Mouse (Mus musculus) embryonic facial prominence, embryonic 14.5 days (tissue): Measurements from ENCODE around the gene Eral1. TPM values are rescaled to one million over a fixed set of nuclear protein-coding genes. Genes with fewer than 3 reads are reported as not detected.

ENCODE experiments used
- ATAC-seq: fragments of 200-750 bp; cut with Nextera tagmentation; 2 replicates; pipeline ENCODE4 v1.8.0; 2017; ENCODE audit warnings: low read depth, moderate number of reproducible peaks, moderate TSS enrichment
- DNase-seq: peaks from one replicate; pipeline ENCODE4 v3.0.0-alpha.2; 2015; ENCODE audit warnings: low spot score
- H3K27ac ChIP-seq: fragments of 300-500 bp; sonication (generic); replicated peaks from 2 replicates; pipeline ENCODE4 v1.5.1; 2014; ENCODE audit warnings: low read depth, mild to moderate bottlenecking, low read length, moderate library complexity
- H3K27me3 ChIP-seq: fragments of 300-500 bp; sonication (generic); replicated peaks from 2 replicates; pipeline ENCODE4 v1.6.1; 2014; ENCODE audit warnings: low read length; ENCODE audit not compliant: control insufficient read depth, insufficient read depth
- H3K36me3 ChIP-seq: fragments of 300-500 bp; sonication (generic); 2 replicates; pipeline ENCODE4 v1.6.1; 2014; ENCODE audit warnings: low read length, mixed read lengths; ENCODE audit not compliant: control insufficient read depth, insufficient read depth
- H3K4me1 ChIP-seq: fragments of 300-500 bp; sonication (generic); 2 replicates; pipeline ENCODE4 v1.6.1; 2014; ENCODE audit warnings: antibody characterized with exemption, low read length; ENCODE audit not compliant: control insufficient read depth, insufficient read depth
- H3K4me2 ChIP-seq: fragments of 300-500 bp; sonication (generic); 2 replicates; pipeline ENCODE4 v1.6.1; 2014; ENCODE audit warnings: low read depth, mild to moderate bottlenecking, low read length, moderate library complexity, mixed read lengths
- H3K4me3 ChIP-seq: fragments of 300-500 bp; sonication (generic); 2 replicates; pipeline ENCODE4 v1.5.1; 2014; ENCODE audit warnings: low read depth, mild to moderate bottlenecking, low read length
- H3K9ac ChIP-seq: fragments of 300-500 bp; sonication (generic); 2 replicates; pipeline ENCODE4 v1.6.1; 2014; ENCODE audit warnings: low read depth, mild to moderate bottlenecking, low read length, moderate library complexity, mixed read lengths
- H3K9me3 ChIP-seq: fragments of 300-500 bp; sonication (generic); 2 replicates; pipeline ENCODE4 v1.6.1; 2016; ENCODE audit warnings: low read length; ENCODE audit not compliant: control insufficient read depth
- WGBS: fragments of 180-500 bp; shearing (Covaris S2); extraction: QIAGEN DNeasy Blood & Tissue Kit; methylation state at CpG from one replicate; pipeline ENCODE4 v1.1.7; 2014; 5-methylcytosine and 5-hydroxymethylcytosine counted together
- polyA plus RNA-seq: library from polyadenylated mRNA; unstranded; fragments of >200 nt; fragmentation: Nextera tagmentation; extraction: Ambion mirVana; gene quantifications from 2 replicates; pipeline ENCODE4 v1.2.1, GENCODE M21; 2014

Gene Eral1
- polyA plus RNA-seq, 1 experiment from 2014 or later, result 30.9 TPM

GRCm38 (mm10) chr11:78097077-78097476, 16.9 kb upstream of the Eral1 start:
- ATAC-seq (no peak), DNase-seq (no peak)
- no peaks in the 10 kb centered on the region for H3K27me3 ChIP-seq
- H3K9me3 ChIP-seq, result no peaks in the 10 kb centered on the region
- H3K4me2 ChIP-seq, result peak overlapping the region; percentile 31
- WGBS, result 38% methylated on average over 3 of the region's 3 CpGs
- no peaks in the 10 kb centered on the region for H3K36me3 ChIP-seq
- H3K4me1 ChIP-seq, result peaks cover 7% of the 10 kb centered on the region; the same call in 1 of the 2 replicates
- peak overlapping the region; percentile 7; the same call in 1 of the 2 replicates for H3K9ac ChIP-seq
- H3K27ac ChIP-seq, result no peak overlapping the region
- no peak overlapping the region for H3K4me3 ChIP-seq

DNA sequence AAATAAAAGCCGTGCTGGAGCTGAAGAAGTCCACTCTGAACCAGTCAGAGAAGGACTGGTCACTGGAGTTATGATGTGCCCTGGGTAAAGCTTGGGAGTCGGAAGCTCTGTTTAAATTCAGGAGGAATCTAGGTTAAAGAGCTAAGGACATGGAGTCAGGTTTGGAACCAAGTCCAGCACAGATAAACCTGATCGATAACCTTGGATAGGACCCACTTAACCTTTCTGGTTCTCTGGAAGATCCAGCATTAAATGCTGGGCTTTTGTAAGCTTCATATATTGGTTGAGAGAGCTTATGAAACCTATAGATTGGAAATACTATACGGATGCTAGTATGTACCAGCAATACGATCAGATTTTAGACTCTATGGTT, 14.9 kb upstream of the Eral1 start:
- no peaks in the 10 kb centered on the region for H3K9me3 ChIP-seq
- H3K4me2 ChIP-seq, result peak overlapping the region; percentile 74
- H3K4me3 ChIP-seq, result peak overlapping the region; percentile 62
- ATAC-seq (no peak), DNase-seq (no peak)
- H3K9ac ChIP-seq, result peak overlapping the region; percentile 81
- H3K4me1 ChIP-seq, result peaks cover 7% of the 10 kb centered on the region; the same call in 1 of the 2 replicates
- no peaks in the 10 kb centered on the region for H3K27me3 ChIP-seq
- no peak overlapping the region for H3K27ac ChIP-seq
- no peaks in the 10 kb centered on the region for H3K36me3 ChIP-seq
- 22% methylated on average over 5 of the region's 5 CpGs for WGBS

DNA sequence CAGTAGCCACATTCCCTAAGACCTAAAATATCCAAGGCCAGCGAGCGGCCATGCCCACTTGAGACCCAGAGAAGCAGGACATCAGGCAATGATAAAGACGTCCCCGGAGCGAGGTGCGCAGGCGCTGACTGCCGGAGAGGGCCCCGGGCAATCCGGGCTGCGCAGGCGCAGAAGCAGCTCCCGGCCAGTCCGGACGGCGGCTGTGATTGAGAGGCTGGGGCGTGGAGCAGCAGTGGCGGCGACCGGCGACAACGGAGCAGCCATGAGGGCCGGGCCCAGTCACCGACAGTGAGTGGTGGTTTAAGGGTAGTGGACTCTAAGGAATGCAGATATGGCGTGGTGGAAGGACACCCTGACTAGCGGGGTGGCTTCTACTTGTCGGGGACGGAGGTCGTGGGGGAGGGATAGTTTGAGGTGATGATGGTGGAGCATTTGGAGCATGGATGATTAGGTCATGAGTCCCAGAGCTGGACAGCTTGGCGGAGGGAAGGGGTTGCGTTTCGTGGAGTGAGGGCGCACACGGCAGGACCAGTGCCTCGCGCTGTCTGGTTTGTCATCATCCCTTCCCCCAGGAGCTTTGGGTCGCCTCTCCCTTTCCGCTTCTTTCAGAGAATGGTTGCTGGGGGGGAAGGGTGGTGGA, 14.4 kb upstream of the Eral1 start, which contains the start of gene Fam222b:
TSS of gene Fam222b (plus strand) at position 157 of the 640 bp plus-strand sequence.
- WGBS, result under 1% methylated on average over 38 of the region's 38 CpGs
- Histone ChIP-seq H3K9me3 (no peaks in the 10 kb centered on the region), H3K4me2 (peak within 1 kb of the TSS; percentile 74), H3K27me3 (no peaks in the 10 kb centered on the region), H3K36me3 (no peaks in the 10 kb centered on the region), H3K27ac (peak within 1 kb of the TSS; percentile 61), H3K4me3 (peak within 1 kb of the TSS; percentile 62), H3K9ac (peak within 1 kb of the TSS; percentile 81), H3K4me1 (peaks cover 7% of the 10 kb centered on the region; the same call in 1 of the 2 replicates)
- peak; percentile 94 for DNase-seq
- peak; percentile 98 for ATAC-seq

DNA sequence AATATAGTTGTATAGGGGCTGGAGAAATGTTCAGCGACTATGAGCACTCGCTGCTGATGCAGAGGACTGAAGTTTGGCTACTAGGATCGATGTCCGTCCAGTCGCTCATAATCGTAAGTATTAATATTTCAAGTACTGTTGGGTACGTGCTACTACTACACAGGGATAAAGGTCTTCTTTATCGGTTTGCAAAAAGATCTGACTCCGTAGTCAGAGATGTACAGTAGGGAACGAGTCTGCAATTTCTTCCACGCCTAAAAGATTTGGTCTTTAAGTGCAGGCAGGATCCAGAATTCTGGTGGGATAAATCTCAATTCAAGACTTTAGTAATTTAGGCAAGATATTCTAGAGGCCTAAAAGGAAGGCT, 13.9 kb upstream of the Eral1 start:
- 52% methylated on average over 11 of the region's 11 CpGs for whole genome bisulfite sequencing
- peak overlapping the region; percentile 61 for H3K27ac ChIP-seq
- ATAC-seq, result no peak

DNA sequence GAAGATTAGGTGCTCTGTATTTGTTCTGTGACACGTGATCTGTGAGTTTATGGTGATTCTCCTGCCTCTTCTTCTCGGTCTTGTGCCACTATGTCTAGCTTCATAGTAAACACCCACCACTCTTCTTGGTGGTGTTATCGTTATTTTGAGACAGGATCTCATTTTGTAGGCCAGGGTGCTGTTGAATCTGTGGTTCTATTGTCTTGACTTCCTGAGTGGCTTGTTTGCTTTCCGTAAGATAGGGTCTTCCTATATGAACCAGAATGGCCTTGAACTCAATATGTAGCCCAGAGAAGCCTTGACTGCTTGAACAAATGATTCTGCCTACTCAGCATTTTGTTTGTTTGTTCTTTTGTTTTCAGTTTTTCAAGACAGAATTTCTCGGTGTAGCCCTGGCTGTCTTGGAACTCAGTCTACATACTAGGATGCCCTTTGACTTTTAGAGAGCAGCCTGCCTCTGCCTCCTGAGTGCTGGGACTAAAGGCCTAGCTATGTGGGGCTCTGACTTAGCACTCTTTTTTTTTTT, 7.6 kb upstream of the Eral1 start:
- DNase-seq, result no peak
- no peak overlapping the region for H3K4me3 ChIP-seq
- 84% methylated on average over 5 of the region's 5 CpGs for WGBS
- H3K36me3 ChIP-seq, result no peaks in the 10 kb centered on the region
- no peak overlapping the region for H3K9ac ChIP-seq
- no peak overlapping the region for H3K27ac ChIP-seq
- no peaks in the 10 kb centered on the region for H3K4me1 ChIP-seq
- no peaks in the 10 kb centered on the region for H3K27me3 ChIP-seq
- ATAC-seq, result no peak
- H3K4me2 ChIP-seq, result no peak overlapping the region
- H3K9me3 ChIP-seq, result no peaks in the 10 kb centered on the region

More for the DNA sequence above, 13.9 kb upstream of the Eral1 start:
- no peak for DNase-seq
- Histone ChIP-seq H3K9ac (peak overlapping the region; percentile 81), H3K9me3 (no peaks in the 10 kb centered on the region), H3K27me3 (no peaks in the 10 kb centered on the region), H3K4me1 (peaks cover 7% of the 10 kb centered on the region; the same call in 1 of the 2 replicates), H3K4me2 (peak overlapping the region; percentile 74), H3K36me3 (no peaks in the 10 kb centered on the region), H3K4me3 (peak overlapping the region; percentile 62)

DNA sequence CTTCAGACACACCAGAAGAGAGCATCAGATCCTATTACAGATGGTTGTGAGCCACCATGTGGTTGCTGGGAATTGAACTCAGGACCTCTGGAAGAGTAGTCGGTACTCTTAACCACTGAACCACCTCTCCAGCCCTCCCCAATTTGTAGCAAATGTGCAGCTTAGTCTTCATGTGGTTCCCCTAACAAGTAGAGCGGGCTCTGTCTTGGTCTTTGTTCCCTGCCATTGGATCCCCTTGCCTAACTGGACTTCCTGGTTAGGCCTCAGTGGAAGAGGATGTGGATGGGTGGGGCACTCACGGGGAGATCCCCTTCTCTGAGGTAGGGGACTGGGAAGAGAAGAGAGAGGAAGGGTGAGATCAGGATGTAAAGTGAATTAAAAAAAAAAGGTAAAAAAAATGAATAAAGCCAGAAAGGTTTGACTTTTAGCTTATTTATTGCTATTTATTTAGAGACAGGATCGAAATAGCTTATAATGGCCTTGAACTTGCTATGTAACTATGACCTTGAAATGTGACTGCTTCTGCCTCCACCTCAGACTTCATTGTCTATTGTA, 6.8 kb upstream of the Eral1 start:
- no peaks in the 10 kb centered on the region for H3K4me1 ChIP-seq
- H3K36me3 ChIP-seq, result no peaks in the 10 kb centered on the region
- H3K27me3 ChIP-seq, result no peaks in the 10 kb centered on the region
- no peaks in the 10 kb centered on the region for H3K9me3 ChIP-seq
- no peak for ATAC-seq
- H3K9ac ChIP-seq, result no peak overlapping the region
- no peak overlapping the region for H3K4me2 ChIP-seq
- H3K27ac ChIP-seq, result no peak overlapping the region
- WGBS, result 72% methylated on average over 4 of the region's 4 CpGs
- H3K4me3 ChIP-seq, result no peak overlapping the region
- DNase-seq, result no peak

GRCm38 (mm10) chr11:78083595-78083994, 3.4 kb upstream of the Eral1 start:
- peaks cover 10% of the 10 kb centered on the region for H3K4me1 ChIP-seq
- 44% methylated on average over 1 of the region's 1 CpGs for WGBS
- no peak overlapping the region for H3K4me2 ChIP-seq
- H3K27ac ChIP-seq, result no peak overlapping the region
- no peak overlapping the region for H3K4me3 ChIP-seq
- no peak overlapping the region for H3K9ac ChIP-seq
- H3K36me3 ChIP-seq, result no peaks in the 10 kb centered on the region
- no peaks in the 10 kb centered on the region for H3K9me3 ChIP-seq
- no peaks in the 10 kb centered on the region for H3K27me3 ChIP-seq
- no peak for DNase-seq
- no peak for ATAC-seq

- no peak overlapping the region for H3K4me3 ChIP-seq
- ATAC-seq (no peak), DNase-seq (no peak)
- H3K4me1 ChIP-seq, result peaks cover 9% of the 10 kb centered on the region
- WGBS, result 88% methylated on average over 4 of the region's 4 CpGs
- H3K4me2 ChIP-seq, result no peak overlapping the region
- no peak overlapping the region for H3K27ac ChIP-seq
- no peaks in the 10 kb centered on the region for H3K27me3 ChIP-seq
- H3K9me3 ChIP-seq, result no peaks in the 10 kb centered on the region
- peaks cover 54% of the 10 kb centered on the region for H3K36me3 ChIP-seq
- no peak overlapping the region for H3K9ac ChIP-seq
These were observed 5.5 kb downstream of the Eral1 start for GRCm38 (mm10) chr11:78074666-78075065.
